Mouse (Mus musculus) embryonic facial prominence, embryonic 15.5 days (tissue): Measurements from ENCODE around the gene Asmt. TPM values are rescaled to one million over a fixed set of nuclear protein-coding genes. Genes with fewer than 3 reads are reported as not detected.

Experiments
- ATAC-seq: fragments of 200-750 bp; cut with Nextera tagmentation; 2 replicates; pipeline ENCODE4 v1.8.0; 2017; ENCODE audit warnings: low read depth, moderate TSS enrichment; ENCODE audit not compliant: insufficient number of reproducible peaks, low FRiP score, low TSS enrichment
- H3K27ac ChIP-seq: fragments of 300-500 bp; sonication (generic); replicated peaks from 2 replicates; pipeline ENCODE4 v1.5.1; 2015; ENCODE audit warnings: mild to moderate bottlenecking, inconsistent platforms
- H3K27me3 ChIP-seq: fragments of 300-500 bp; sonication (generic); 2 replicates; pipeline ENCODE4 v1.6.1; 2015; ENCODE audit warnings: inconsistent platforms
- H3K36me3 ChIP-seq: fragments of 300-500 bp; sonication (generic); 2 replicates; pipeline ENCODE4 v1.6.1; 2015; ENCODE audit warnings: mild to moderate bottlenecking, inconsistent platforms
- H3K4me1 ChIP-seq: fragments of 300-500 bp; sonication (generic); 2 replicates; pipeline ENCODE4 v1.6.1; 2015; ENCODE audit warnings: inconsistent platforms
- H3K4me2 ChIP-seq: fragments of 300-500 bp; sonication (generic); replicated peaks from 2 replicates; pipeline ENCODE4 v1.6.1; 2015; ENCODE audit warnings: mild to moderate bottlenecking, inconsistent platforms
- H3K4me3 ChIP-seq: fragments of 300-500 bp; sonication (generic); replicated peaks from 2 replicates; pipeline ENCODE4 v1.5.1; 2015; ENCODE audit warnings: mild to moderate bottlenecking, inconsistent platforms
- H3K9ac ChIP-seq: fragments of 300-500 bp; sonication (generic); 2 replicates; pipeline ENCODE4 v1.6.1; 2015; ENCODE audit warnings: inconsistent platforms
- H3K9me3 ChIP-seq: fragments of 300-500 bp; sonication (generic); replicated peaks from 2 replicates; pipeline ENCODE4 v1.6.1; 2016; ENCODE audit warnings: inconsistent platforms
- WGBS: fragments of 180-500 bp; shearing (Covaris S2); methylation state at CpG from one replicate; pipeline ENCODE4 v1.1.7; 2015; 5-methylcytosine and 5-hydroxymethylcytosine counted together
- polyA plus RNA-seq: library from polyadenylated mRNA; unstranded; fragments of >200 nt; fragmentation: Nextera tagmentation; extraction: Ambion mirVana; gene quantifications from 2 replicates; pipeline ENCODE4 v1.2.1, GENCODE M21; 2015

Asmt gene
- not detected in 2 replicates for polyA plus RNA-seq

DNA sequence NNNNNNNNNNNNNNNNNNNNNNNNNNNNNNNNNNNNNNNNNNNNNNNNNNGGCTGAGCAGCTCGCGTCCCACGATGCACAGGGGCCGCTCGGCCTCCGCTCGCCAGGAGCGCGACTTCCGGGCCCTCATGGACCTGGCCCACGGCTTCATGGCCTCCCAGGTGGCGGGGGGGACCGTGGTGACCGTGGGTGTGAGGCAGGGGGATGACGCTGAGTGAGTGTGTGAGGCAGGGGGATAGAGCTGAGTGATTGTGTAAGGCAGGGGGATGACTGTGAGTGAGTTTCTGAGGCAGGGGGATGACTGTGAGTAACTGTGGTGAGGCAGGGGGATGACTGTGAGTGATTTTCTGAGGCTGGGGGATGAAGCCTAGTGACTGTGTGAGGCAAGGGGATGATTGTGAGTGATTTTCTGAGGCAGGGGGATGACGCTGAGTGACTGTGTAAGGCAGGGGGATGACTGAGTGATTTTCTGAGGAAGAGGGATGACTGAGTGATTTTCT is at the start of gene Asmt:
Asmt (plus strand) TSS at position 51 of the 499 bp plus-strand sequence.
- no peak within 1 kb of the TSS for H3K9ac ChIP-seq
- peaks cover 33% of the 10 kb centered on the region for H3K9me3 ChIP-seq
- H3K27me3 ChIP-seq = no peaks in the 10 kb centered on the region
- ATAC-seq = peak; percentile 69
- 93% methylated on average over 14 of the region's 16 CpGs for WGBS
- peaks cover 20% of the 10 kb centered on the region; the same call in 1 of the 2 replicates for H3K36me3 ChIP-seq
- no peak within 1 kb of the TSS for H3K4me3 ChIP-seq
- H3K4me1 ChIP-seq = no peaks in the 10 kb centered on the region
- H3K4me2 ChIP-seq = no peak within 1 kb of the TSS
- no peak within 1 kb of the TSS for H3K27ac ChIP-seq

DNA sequence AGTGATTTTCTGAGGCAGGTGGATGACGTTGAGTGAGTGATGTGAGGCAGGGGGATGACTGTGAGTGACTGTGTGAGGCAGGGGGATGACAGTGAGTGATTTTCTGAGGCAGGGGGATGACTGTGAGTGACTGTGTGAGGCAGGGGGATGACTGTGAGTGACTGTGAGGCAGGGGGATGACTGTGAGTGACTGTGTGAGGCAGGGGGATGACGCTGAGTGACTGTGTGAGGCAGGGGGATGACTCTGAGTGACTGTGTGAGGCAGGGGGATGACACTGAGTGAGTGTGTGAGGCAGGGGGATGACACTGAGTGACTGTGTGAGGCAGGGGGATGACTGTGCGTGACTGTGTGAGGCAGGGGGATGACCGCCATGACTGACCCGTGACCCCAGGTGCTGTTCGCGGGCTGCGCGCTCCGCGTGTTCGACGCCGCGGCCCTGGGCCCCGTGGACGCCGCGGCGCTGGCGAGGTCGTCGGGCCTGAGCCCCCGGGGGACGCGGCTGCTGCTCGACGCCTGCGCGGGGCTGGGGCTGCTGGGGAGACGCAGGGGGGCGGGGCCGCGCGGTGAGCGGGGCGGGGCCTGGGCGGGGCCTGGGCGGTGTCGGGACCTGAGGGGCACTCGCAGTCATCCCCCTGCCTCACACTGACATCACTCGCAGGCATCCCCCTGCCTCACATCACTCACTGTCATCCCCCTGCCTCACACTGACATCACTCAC is 948 bp downstream of the Asmt start:
- peak; percentile 83 for ATAC-seq
- no peak overlapping the region for H3K4me3 ChIP-seq
- no peaks in the 10 kb centered on the region for H3K4me1 ChIP-seq
- peaks cover 20% of the 10 kb centered on the region; the same call in 1 of the 2 replicates for H3K36me3 ChIP-seq
- no peak overlapping the region for H3K27ac ChIP-seq
- 76% methylated on average over 41 of the region's 42 CpGs for WGBS
- H3K9me3 ChIP-seq = peaks cover 35% of the 10 kb centered on the region
- H3K4me2 ChIP-seq = no peak overlapping the region
- no peaks in the 10 kb centered on the region for H3K27me3 ChIP-seq
- no peak overlapping the region for H3K9ac ChIP-seq

DNA sequence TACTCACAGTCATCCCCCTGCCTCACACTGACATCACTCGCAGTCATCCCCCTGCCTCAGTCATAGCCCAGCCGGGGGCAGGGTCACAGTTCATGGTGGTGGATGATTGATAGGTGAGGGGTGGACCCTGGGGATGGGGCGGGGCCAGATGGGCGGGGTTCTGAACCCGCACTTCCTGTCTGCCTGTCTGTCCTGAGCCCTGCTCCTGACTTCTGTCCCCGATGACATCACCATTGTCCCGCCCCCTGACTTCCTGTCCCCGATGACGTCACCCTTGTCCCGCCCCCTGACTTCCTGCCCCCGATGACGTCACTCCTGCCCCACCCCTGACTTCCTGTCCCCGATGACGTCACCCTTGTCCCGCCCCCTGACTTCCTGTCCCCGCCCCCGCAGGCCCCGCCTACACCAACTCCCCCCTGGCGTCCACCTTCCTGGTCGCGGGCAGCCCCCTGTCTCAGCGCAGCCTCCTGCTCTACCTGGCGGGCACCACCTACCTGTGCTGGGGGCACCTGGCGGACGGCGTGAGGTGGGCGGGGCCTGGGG is 1.9 kb downstream of the Asmt start:
- 80% methylated on average over 27 of the region's 27 CpGs for WGBS
- Histone ChIP-seq H3K9me3 (peaks cover 35% of the 10 kb centered on the region), H3K36me3 (peaks cover 20% of the 10 kb centered on the region; the same call in 1 of the 2 replicates), H3K4me2 (no peak overlapping the region), H3K9ac (no peak overlapping the region), H3K4me3 (0 out of 2 replicates have a peak overlapping the region, but pooled peaks have one; percentile 3), H3K27ac (no peak overlapping the region), H3K4me1 (no peaks in the 10 kb centered on the region), H3K27me3 (no peaks in the 10 kb centered on the region)
- ATAC-seq = 0 out of 2 replicates have a peak, but pooled peaks have one; percentile 50

DNA sequence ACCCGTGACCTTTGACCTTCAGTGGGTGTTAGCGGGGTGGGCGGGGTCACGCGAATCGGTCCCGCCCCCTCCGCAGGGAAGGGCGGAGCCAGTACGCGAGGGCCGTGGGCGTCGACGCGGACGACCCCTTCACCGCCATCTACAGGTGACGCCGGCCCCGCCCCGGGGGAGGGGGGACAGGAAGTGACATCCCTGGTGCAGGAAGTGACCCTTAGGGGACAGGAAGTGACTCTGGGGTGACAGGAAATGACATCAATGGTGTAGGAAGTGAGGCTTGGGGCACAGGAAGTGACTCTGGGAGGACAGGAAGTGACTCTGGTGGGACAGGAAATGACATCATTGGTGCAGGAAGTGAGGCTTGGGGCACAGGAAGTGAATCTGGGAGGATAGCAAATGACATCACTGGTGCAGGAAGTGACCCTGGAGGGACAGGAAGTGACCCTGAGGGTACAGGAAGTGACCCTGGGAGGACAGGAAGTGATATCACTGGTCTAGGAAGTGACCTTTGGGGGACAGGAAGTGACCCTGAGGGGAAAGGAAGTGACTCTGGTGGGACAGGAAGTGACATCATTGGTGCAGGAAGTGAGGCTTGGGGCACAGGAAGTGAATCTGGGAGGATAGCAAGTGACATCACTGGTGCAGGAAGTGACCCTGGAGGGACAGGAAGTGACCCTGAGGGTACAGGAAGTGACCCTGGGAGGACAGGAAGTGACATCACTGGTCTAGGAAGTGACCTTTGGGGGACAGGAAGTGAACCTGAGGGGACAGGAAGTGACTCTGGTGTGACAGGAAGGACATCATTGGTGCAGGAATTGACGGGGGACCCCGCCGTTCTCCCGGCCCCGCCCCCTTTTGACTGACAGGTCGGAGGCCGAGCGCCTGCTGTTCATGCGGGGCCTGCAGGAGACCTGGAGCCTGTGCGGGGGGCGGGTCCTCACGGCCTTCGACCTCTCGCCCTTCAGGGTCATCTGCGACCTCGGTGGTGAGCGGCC is 2.7 kb downstream of the Asmt start:
- ATAC-seq = peak; percentile 31; the same call in 1 of the 2 replicates
- Histone ChIP-seq H3K4me1 (no peaks in the 10 kb centered on the region), H3K9ac (no peak overlapping the region), H3K36me3 (peaks cover 20% of the 10 kb centered on the region; the same call in 1 of the 2 replicates), H3K27ac (no peak overlapping the region), H3K4me2 (no peak overlapping the region), H3K27me3 (no peaks in the 10 kb centered on the region), H3K9me3 (peaks cover 35% of the 10 kb centered on the region), H3K4me3 (no peak overlapping the region)
- 83% methylated on average over 39 of the region's 39 CpGs for WGBS

DNA sequence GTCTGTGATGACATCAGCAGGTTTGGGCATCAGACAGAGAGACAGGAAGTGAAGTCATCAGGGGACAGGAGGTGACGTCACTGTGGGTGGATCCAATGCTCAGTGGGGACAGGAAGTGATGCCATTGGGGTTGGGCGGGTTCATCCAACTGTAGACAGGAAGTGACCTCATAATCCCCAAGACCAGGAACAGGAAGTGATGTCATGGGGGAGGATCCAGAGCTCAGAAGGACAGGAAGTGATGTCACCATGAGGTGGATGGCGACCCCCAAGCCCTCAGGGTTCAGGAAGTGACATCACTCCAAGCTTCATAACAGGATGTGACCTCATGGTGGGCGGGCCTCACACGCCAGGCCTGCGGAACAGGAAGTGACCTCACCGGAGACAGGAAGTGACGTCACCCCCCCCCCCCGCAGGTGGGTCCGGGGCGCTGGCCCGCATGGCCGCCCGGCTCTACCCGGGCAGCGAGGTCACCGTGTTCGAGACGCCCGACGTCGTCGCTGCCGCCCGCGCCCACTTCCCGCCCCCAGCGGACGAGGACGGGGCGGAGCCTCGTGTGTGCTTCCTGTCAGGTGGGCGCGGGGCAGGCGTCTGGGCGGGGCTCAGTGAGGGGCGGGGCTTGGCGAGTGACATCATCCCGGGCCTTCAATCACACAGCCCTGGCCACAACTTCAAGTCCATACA is 3.6 kb downstream of the Asmt start:
- Histone ChIP-seq H3K27ac (no peak overlapping the region), H3K36me3 (peaks cover 20% of the 10 kb centered on the region; the same call in 1 of the 2 replicates), H3K27me3 (no peaks in the 10 kb centered on the region), H3K9me3 (peaks cover 35% of the 10 kb centered on the region), H3K4me3 (no peak overlapping the region), H3K9ac (no peak overlapping the region), H3K4me2 (no peak overlapping the region), H3K4me1 (no peaks in the 10 kb centered on the region)
- WGBS = 97% methylated on average over 39 of the region's 39 CpGs
- 0 out of 2 replicates have a peak, but pooled peaks have one; percentile 29 for ATAC-seq

DNA sequence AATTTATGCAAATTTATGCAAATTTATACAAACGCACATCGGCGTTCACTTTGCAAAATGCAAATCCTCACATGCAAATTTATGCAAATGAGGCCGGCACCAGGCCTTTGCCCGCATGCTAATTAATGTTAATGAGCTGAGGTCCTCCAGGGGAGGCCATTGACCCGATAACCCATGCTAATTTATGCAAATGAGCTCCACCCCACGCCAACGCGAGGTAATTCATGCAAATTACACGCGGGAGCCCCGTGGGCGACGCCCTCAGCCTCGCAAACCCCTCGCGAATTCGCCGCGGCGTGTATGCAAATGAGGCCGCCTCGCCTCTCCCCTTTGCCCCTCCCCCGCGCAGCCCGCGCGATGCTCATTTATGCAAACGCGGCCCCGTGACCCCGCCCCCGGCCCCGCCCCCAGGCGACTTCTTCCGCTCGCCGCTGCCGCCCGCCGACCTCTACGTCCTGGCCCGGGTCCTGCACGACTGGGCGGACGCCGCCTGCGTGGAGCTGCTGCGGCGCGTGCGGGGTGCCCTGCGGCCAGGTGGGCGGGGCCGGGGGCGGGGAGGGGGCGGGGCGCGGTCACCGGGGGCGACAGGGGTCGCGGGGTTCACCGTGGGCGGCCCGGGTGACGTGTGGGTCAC is 4.3 kb downstream of the Asmt start:
- H3K9ac ChIP-seq = no peak overlapping the region
- peaks cover 35% of the 10 kb centered on the region for H3K9me3 ChIP-seq
- WGBS = 94% methylated on average over 67 of the region's 67 CpGs

DNA sequence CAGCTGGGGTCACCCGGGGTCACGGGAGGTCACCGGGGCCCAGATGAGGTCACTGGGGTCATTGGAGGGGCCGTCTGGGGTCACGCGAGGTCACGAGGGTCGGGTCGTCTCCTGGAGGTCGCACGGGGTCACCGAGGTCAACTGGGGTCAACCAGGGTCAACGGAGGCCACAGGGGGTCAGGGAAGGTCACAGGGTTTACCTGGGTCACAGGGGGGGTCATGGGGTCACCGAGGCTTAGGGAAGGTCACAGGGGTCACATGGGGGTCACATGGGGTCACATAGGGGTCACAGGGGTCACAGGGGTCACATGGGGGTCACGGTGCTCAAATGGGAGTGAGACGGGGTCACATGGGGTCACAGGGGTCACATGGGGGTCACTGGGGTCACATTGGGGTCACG is 4.8 kb downstream of the Asmt start:
- no peak for ATAC-seq
- 95% methylated on average over 17 of the region's 17 CpGs for WGBS
- Histone ChIP-seq H3K27ac (no peak overlapping the region), H3K9ac (no peak overlapping the region), H3K36me3 (peaks cover 20% of the 10 kb centered on the region; the same call in 1 of the 2 replicates), H3K27me3 (no peaks in the 10 kb centered on the region), H3K4me1 (no peaks in the 10 kb centered on the region), H3K4me3 (no peak overlapping the region), H3K9me3 (peaks cover 35% of the 10 kb centered on the region), H3K4me2 (no peak overlapping the region)

More for the DNA sequence above, 4.3 kb downstream of the Asmt start:
- H3K27me3 ChIP-seq = no peaks in the 10 kb centered on the region
- H3K27ac ChIP-seq = no peak overlapping the region
- ATAC-seq = 0 out of 2 replicates have a peak, but pooled peaks have one; percentile 31
- peaks cover 20% of the 10 kb centered on the region; the same call in 1 of the 2 replicates for H3K36me3 ChIP-seq
- no peak overlapping the region for H3K4me3 ChIP-seq
- H3K4me1 ChIP-seq = no peaks in the 10 kb centered on the region
- no peak overlapping the region for H3K4me2 ChIP-seq

DNA sequence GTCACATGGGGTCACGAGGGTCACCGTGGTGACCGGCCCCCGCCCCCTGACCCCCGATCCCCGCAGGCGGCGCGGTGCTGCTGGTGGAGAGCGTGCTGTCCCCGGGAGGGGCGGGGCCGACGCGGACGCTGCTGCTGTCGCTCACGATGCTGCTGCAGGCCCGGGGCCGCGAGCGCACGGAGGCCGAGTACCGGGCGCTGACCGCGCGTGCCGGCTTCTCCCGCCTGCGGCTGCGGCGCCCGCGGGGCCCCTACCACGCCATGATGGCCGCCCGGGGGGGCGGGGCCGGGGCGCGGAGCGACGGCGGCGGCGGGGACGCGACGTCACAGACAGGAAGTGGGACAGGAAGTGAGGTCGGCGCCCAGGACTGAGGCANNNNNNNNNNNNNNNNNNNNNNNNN is 5.2 kb downstream of the Asmt start:
- peaks cover 35% of the 10 kb centered on the region for H3K9me3 ChIP-seq
- H3K4me2 ChIP-seq = no peak overlapping the region
- no peak overlapping the region for H3K27ac ChIP-seq
- no peak overlapping the region for H3K4me3 ChIP-seq
- H3K4me1 ChIP-seq = no peaks in the 10 kb centered on the region
- H3K9ac ChIP-seq = no peak overlapping the region
- peaks cover 20% of the 10 kb centered on the region; the same call in 1 of the 2 replicates for H3K36me3 ChIP-seq
- WGBS = 98% methylated on average over 53 of the region's 53 CpGs
- no peaks in the 10 kb centered on the region for H3K27me3 ChIP-seq
- ATAC-seq = no peak
